Mouse (Mus musculus): Measurements from ENCODE around the gene Nckap5. TPM values are rescaled to one million over a fixed set of nuclear protein-coding genes. Genes with fewer than 3 reads are reported as not detected.

Nckap5 gene
- polyA plus RNA-seq, 1 experiment from 2014 or later, result 45.0 TPM

DNA sequence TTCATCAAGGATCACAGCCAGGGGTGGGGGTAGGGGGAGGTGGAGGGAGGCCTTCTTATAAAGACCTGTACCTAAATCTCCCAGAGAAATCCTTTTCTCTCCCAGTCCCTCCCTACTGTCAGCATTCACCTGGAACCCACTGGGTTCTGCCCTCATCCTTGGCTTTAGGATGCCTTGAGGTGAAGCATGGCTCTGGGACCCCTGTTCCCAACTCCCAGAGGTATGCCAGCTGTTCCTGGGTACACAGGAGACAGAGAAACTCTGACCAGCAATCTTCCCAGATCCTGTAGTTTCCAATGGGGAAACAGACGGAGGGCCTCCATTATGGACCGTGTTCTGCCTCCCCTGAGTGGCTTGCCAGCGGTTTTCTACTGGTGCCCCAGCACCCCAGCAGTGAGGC lies 909.9 kb downstream of the Nckap5 start:
- 93% methylated on average over 3 of the region's 3 CpGs for WGBS
- Histone ChIP-seq H3K36me3 (ENCODE audit: control insufficient read depth, insufficient read depth, low read length) (0 out of 2 replicates have a peak, but pooled peaks cover 5% of the 10 kb centered on the region), H3K9me3 (ENCODE audit: control insufficient read depth, low read length) (no peaks in the 10 kb centered on the region), H3K27ac (ENCODE audit: low read length) (no peak overlapping the region), H3K4me2 (ENCODE audit: low read depth, low read length) (no peak overlapping the region), H3K4me3 (ENCODE audit: low read length) (no peak overlapping the region), H3K27me3 (ENCODE audit: control insufficient read depth, insufficient read depth, low read depth, low read length) (no peaks in the 10 kb centered on the region), H3K9ac (ENCODE audit: low read length) (no peak overlapping the region), H3K4me1 (replicated peaks; ENCODE audit: control insufficient read depth, insufficient read depth, low read length) (no peaks in the 10 kb centered on the region)
- no peak for ATAC-seq (ENCODE audit: low read depth)

DNA sequence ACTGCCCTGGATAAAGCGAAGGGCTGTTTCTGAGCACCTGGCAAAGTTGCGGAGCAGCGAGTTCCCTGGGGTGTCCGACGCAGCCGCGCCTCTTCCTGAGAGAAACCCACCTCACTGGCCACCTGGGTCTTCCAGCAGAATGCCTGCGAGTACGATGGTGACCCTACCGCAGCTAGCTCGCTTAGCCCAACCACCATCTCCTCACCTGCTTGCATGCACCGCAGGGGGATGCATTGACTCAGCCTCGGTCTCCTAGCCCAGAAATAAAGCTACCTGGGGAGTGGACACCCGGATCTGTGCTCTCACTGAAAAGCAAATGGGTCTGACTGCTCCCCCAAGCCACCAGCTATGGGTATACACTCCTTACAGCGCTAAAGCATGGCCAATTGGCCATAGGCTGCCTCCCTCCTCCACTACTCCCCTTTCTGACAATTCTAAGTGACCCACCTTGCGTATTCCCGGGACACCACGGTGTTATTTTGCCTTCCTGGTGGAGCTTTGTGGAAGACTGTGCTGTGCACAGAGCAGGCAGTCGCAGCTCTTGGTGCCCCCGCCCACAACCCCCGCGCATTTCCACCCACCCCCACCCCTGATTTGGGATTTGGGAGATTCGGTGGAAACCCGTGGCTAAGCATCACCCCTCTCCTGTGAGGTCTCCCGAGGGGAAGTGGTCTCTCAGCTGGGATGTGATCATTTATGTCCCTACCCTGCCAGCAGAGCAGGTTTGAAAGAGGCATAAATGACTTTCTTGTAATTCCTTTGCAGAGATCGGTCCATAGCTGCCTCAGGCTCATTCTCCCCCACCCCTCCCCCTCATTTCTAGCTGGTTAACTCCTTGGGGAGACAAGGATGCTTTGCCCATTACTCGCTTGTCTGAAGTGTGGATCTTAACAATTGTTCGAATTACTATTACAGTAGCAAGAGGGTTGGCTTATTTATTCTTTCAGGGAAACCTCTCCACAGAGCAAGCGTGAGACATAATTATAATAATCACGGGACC lies 917.7 kb downstream of the Nckap5 start, which contains the start of gene Lypd1:
Gene Lypd1 (minus strand): TSS at position 501 of the 1,000 bp plus-strand sequence.
- Histone ChIP-seq H3K36me3 (ENCODE audit: control insufficient read depth, insufficient read depth, low read length) (no peaks in the 10 kb centered on the region; the same call in 1 of the 2 replicates), H3K4me1 (replicated peaks; ENCODE audit: control insufficient read depth, insufficient read depth, low read length) (peaks cover 19% of the 10 kb centered on the region), H3K9ac (ENCODE audit: low read length) (peak within 1 kb of the TSS; percentile 47), H3K9me3 (ENCODE audit: control insufficient read depth, low read length) (no peaks in the 10 kb centered on the region), H3K27me3 (ENCODE audit: control insufficient read depth, insufficient read depth, low read depth, low read length) (peaks cover 19% of the 10 kb centered on the region; the same call in 1 of the 2 replicates), H3K27ac (ENCODE audit: low read length) (no peak within 1 kb of the TSS), H3K4me3 (ENCODE audit: low read length) (peak within 1 kb of the TSS; percentile 51), H3K4me2 (ENCODE audit: low read depth, low read length) (peak within 1 kb of the TSS; percentile 97)
- WGBS, result 8% methylated on average over 30 of the region's 30 CpGs
- no peak for ATAC-seq (ENCODE audit: low read depth)

DNA sequence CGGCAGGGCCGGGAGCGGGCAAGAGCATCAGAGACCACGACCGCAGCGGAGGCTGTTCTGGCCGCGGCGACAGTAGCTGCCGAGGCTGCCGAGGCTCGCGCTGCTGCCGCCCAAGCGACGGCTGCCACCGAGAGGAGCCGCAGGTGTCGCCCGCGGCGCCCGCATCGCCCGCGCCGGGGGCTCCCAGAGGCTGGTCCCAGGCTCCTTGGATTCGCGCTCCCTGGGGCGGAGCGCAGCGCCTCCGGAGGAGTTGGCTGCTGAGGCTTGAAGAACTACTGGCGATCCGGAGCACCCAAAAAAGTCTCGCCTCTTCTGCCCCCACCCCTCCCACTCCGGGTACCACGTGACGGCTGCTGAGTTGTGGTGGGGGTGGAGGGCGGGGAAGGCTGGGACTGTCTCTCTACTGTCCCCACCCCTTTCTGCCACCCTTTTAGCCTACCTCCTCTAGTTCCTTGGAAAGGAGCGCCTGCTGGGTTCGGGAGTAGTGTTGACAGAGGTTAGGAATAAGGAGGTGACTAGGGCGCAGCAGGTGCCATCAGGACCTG lies 918.6 kb downstream of the Nckap5 start:
- peak overlapping the region; percentile 47 for H3K9ac ChIP-seq (ENCODE audit: low read length)
- peaks cover 19% of the 10 kb centered on the region; the same call in 1 of the 2 replicates for H3K27me3 ChIP-seq (ENCODE audit: control insufficient read depth, insufficient read depth, low read depth, low read length)
- peak overlapping the region; percentile 97 for H3K4me2 ChIP-seq (ENCODE audit: low read depth, low read length)
- H3K9me3 ChIP-seq (ENCODE audit: control insufficient read depth, low read length), result no peaks in the 10 kb centered on the region
- peaks cover 19% of the 10 kb centered on the region for H3K4me1 ChIP-seq (replicated peaks; ENCODE audit: control insufficient read depth, insufficient read depth, low read length)
- H3K36me3 ChIP-seq (ENCODE audit: control insufficient read depth, insufficient read depth, low read length), result no peaks in the 10 kb centered on the region; the same call in 1 of the 2 replicates
- peak overlapping the region; percentile 51 for H3K4me3 ChIP-seq (ENCODE audit: low read length)
- WGBS, result under 1% methylated on average over 43 of the region's 43 CpGs
- peak; percentile 63 for ATAC-seq (ENCODE audit: low read depth)
- no peak overlapping the region for H3K27ac ChIP-seq (ENCODE audit: low read length)

DNA sequence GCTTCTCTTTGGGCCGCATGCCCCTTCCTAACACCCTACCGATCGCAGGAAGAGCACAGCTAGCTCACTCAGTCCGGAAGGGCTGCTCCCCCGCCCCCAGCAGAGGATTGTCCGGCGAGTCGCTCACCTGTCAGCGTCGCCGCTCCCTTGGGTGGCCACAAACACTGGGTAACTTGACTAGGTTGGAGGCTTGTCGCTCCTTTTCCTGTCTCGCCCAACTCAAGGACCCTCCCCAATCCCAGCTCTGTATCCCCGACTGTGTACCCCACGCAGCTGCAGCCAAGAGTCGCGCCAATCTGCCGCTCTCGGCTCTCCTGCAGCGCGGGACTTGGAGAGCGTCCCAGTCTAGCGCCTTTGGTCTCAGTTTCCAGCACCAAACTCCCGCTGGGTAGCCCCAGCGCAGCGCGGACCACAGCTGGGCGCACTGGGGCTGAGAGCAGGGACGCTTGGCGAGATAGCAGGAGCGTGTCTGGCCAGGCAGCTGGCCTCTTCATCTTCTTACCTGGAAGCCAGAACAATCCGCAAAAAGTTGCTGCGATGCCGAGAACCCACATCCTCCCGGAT lies 919.2 kb downstream of the Nckap5 start:
- under 1% methylated on average over 35 of the region's 35 CpGs for WGBS
- H3K9me3 ChIP-seq (ENCODE audit: control insufficient read depth, low read length), result no peaks in the 10 kb centered on the region
- H3K4me1 ChIP-seq (replicated peaks; ENCODE audit: control insufficient read depth, insufficient read depth, low read length), result peaks cover 19% of the 10 kb centered on the region
- no peaks in the 10 kb centered on the region; the same call in 1 of the 2 replicates for H3K36me3 ChIP-seq (ENCODE audit: control insufficient read depth, insufficient read depth, low read length)
- ATAC-seq (ENCODE audit: low read depth), result peak; percentile 66
- peak overlapping the region; percentile 47 for H3K9ac ChIP-seq (ENCODE audit: low read length)
- peak overlapping the region; percentile 97 for H3K4me2 ChIP-seq (ENCODE audit: low read depth, low read length)
- peaks cover 19% of the 10 kb centered on the region; the same call in 1 of the 2 replicates for H3K27me3 ChIP-seq (ENCODE audit: control insufficient read depth, insufficient read depth, low read depth, low read length)
- H3K27ac ChIP-seq (ENCODE audit: low read length), result no peak overlapping the region
- peak overlapping the region; percentile 51 for H3K4me3 ChIP-seq (ENCODE audit: low read length)

DNA sequence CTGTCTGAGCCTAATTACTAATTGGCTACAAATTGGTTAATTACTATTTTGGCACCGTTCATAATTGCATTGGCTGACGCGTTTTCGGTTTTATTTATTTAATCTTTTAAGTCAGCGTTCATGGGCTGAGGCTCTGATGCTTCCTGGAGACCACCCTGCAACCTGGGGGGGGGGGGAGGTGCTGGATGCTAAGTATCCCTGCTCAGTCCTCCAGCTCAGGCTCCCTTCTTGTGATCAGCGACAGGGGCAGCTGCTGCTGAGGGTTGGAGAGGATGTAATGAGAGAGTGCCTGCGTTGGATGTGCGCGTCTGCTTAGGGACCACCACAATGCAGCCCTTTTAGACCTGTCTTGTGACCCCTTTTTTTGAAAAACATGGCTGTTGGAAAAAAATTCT lies 919.7 kb downstream of the Nckap5 start:
- WGBS, result 3% methylated on average over 9 of the region's 9 CpGs
- peak overlapping the region; percentile 2; the same call in 1 of the 2 replicates for H3K9ac ChIP-seq (ENCODE audit: low read length)
- H3K36me3 ChIP-seq (ENCODE audit: control insufficient read depth, insufficient read depth, low read length), result no peaks in the 10 kb centered on the region; the same call in 1 of the 2 replicates
- peaks cover 19% of the 10 kb centered on the region for H3K4me1 ChIP-seq (replicated peaks; ENCODE audit: control insufficient read depth, insufficient read depth, low read length)
- no peak for ATAC-seq (ENCODE audit: low read depth)
- H3K4me2 ChIP-seq (ENCODE audit: low read depth, low read length), result peak overlapping the region; percentile 97
- no peaks in the 10 kb centered on the region for H3K9me3 ChIP-seq (ENCODE audit: control insufficient read depth, low read length)
- H3K27ac ChIP-seq (ENCODE audit: low read length), result no peak overlapping the region
- peak overlapping the region; percentile 51 for H3K4me3 ChIP-seq (ENCODE audit: low read length)
- H3K27me3 ChIP-seq (ENCODE audit: control insufficient read depth, insufficient read depth, low read depth, low read length), result peaks cover 19% of the 10 kb centered on the region; the same call in 1 of the 2 replicates

DNA sequence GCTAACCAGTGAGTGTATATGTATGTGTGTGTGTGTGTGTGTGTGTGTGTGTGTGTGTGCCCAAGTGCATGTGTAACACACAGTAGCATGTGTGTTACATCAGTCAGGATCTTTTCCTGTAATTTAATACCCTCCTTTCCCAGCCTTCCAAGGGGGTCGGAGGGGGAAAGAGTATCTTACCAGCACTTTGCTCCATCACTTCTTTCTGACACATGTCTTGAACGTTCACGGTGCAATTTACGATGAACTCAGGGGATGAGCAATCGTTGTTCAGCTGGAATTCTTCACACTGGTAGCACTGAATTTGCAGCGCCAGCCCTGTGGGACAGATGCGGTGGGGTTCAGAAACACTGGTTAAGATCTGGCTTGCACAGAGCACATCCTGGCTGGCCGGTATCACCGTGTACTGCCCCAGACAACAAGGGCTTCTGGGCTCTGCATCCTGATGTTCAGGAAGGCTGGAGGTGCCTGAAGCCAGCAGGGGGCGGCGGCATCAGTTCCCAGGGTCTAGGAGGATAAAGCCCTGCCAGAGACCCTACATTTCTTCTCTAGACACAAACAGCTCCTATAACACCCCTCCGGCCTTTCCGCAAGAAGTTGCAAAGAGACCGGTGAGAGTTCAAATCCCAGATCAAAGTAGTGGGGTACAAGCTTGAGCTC lies 920.3 kb downstream of the Nckap5 start:
- Histone ChIP-seq H3K27me3 (ENCODE audit: control insufficient read depth, insufficient read depth, low read depth, low read length) (peaks cover 19% of the 10 kb centered on the region; the same call in 1 of the 2 replicates), H3K36me3 (ENCODE audit: control insufficient read depth, insufficient read depth, low read length) (no peaks in the 10 kb centered on the region; the same call in 1 of the 2 replicates), H3K9ac (ENCODE audit: low read length) (no peak overlapping the region), H3K4me1 (replicated peaks; ENCODE audit: control insufficient read depth, insufficient read depth, low read length) (peaks cover 19% of the 10 kb centered on the region), H3K9me3 (ENCODE audit: control insufficient read depth, low read length) (no peaks in the 10 kb centered on the region), H3K4me2 (ENCODE audit: low read depth, low read length) (peak overlapping the region; percentile 97), H3K4me3 (ENCODE audit: low read length) (no peak overlapping the region; the same call in 1 of the 2 replicates), H3K27ac (ENCODE audit: low read length) (no peak overlapping the region)
- ATAC-seq (ENCODE audit: low read depth), result peak; percentile 39; the same call in 1 of the 2 replicates
- WGBS, result 9% methylated on average over 14 of the region's 14 CpGs

DNA sequence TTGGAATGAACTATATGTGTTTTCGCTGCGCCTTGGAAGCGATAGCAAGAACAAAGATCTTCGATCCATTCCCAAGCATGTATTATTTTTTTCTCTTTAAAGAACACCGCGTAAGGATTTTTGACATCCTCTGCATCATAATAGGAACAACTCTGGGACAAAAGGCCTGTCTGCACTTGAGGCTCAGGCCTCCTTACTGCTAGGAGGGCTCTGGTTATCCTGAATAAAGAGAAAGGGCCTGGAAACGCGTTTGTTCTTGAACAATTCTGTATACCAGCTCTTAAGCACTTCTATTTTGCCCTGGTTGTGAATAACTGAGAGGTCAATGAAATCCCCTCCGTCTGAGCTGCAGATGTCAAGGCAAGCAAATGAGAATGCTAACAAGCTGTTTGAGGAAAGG lies 937.4 kb downstream of the Nckap5 start:
- H3K9me3 ChIP-seq (ENCODE audit: control insufficient read depth, low read length), result no peaks in the 10 kb centered on the region
- no peaks in the 10 kb centered on the region for H3K4me1 ChIP-seq (replicated peaks; ENCODE audit: control insufficient read depth, insufficient read depth, low read length)
- WGBS, result 89% methylated on average over 9 of the region's 9 CpGs
- no peak overlapping the region for H3K27ac ChIP-seq (ENCODE audit: low read length)
- H3K4me2 ChIP-seq (ENCODE audit: low read depth, low read length), result no peak overlapping the region
- ATAC-seq (ENCODE audit: low read depth), result no peak
- no peaks in the 10 kb centered on the region for H3K36me3 ChIP-seq (ENCODE audit: control insufficient read depth, insufficient read depth, low read length)
- no peak overlapping the region for H3K4me3 ChIP-seq (ENCODE audit: low read length)
- H3K27me3 ChIP-seq (ENCODE audit: control insufficient read depth, insufficient read depth, low read depth, low read length), result no peaks in the 10 kb centered on the region
- H3K9ac ChIP-seq (ENCODE audit: low read length), result no peak overlapping the region

DNA sequence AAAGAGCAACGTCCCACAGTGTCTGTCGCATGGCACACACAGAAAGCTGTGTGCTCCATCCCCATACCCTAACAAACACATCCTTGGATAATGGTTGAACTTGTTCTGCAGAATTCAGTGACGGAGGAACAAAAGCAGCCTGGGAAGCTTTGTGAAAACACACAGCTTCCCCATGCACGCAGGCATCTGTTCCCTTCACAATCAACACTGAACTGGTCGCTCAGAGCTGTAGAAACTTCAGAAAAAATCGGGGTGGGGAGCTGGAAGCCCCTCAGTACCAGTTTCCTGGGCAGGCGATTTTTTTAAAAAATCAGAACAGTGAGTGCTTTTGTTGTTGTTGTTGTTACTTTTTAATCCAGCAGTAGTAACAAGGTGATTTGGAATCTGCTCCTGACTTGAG lies 960.5 kb downstream of the Nckap5 start:
- Histone ChIP-seq H3K27me3 (ENCODE audit: control insufficient read depth, insufficient read depth, low read depth, low read length) (no peaks in the 10 kb centered on the region), H3K36me3 (ENCODE audit: control insufficient read depth, insufficient read depth, low read length) (no peaks in the 10 kb centered on the region), H3K4me3 (ENCODE audit: low read length) (no peak overlapping the region), H3K9me3 (ENCODE audit: control insufficient read depth, low read length) (no peaks in the 10 kb centered on the region), H3K9ac (ENCODE audit: low read length) (no peak overlapping the region), H3K4me1 (replicated peaks; ENCODE audit: control insufficient read depth, insufficient read depth, low read length) (no peaks in the 10 kb centered on the region), H3K4me2 (ENCODE audit: low read depth, low read length) (no peak overlapping the region), H3K27ac (ENCODE audit: low read length) (no peak overlapping the region)
- ATAC-seq (ENCODE audit: low read depth), result no peak
- WGBS, result 46% methylated on average over 7 of the region's 7 CpGs
